In the genomic region with DNA sequence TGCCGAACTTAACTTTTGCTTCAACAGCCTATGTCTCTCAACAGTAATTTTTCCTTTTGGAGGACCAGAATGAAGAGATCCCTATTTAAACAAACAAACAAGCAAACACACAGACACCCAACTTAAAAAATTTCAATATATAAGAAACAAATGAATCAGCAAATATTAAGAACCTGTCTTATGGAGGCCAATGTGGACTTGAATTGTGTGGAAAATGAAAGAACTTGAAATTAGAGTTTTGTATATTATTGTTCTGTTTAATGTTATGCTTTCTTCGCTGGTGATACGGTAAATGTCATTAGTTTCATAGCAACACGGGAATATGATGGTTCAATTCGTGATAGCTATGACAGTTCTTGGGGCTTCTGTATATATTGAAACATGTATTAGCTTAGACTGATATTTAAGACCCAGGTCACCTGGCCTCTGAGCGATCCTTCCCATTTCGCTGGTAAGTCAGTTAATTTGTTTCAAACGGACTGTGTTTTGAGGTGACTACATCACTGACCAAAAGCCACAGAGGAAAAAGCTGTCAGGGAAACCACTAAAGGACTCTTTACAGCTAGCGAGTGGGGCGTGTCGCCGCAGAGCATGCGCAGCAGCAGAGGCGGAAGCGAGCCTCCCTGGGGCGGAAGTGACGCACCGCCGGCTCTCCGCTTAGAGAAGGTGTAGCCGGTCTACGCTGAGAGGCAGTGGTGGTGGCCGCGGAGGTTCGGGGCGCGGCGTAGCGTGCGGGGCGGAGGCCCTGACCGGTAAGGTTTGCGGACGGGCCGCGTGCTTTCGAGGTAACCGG, we compare ENCODE assay signal across 8 mouse cellular contexts. TPM values are rescaled to one million over a fixed set of nuclear protein-coding genes. Genes with fewer than 3 reads are reported as not detected.
DNase-seq lines count a peak whose midpoint lies in the region; ATAC-seq and TF ChIP-seq lines count a peak whose summit lies in the region.

A gene (plus strand): TSS at position 626 of the 793 bp plus-strand sequence.

- 4% methylated on average over 38 of the region's 38 CpGs for WGBS in hindbrain, embryonic 10.5 days
- 3% methylated on average over 38 of the region's 38 CpGs for WGBS in lung, embryonic 15.5 days
- 4% methylated on average over 38 of the region's 38 CpGs for WGBS in olfactory bulb, adult 2 months
- under 1% methylated on average over 38 of the region's 38 CpGs for WGBS in thymus, adult 2 months

- no peak for TF ChIP-seq CTCF in olfactory bulb, adult 2 months (IDR thresholded peaks at IDR 0.05; ENCODE audit: insufficient read depth, low read depth, low read length)
- no peak for TF ChIP-seq CTCF in thymus, adult 2 months (IDR thresholded peaks at IDR 0.05; ENCODE audit: borderline replicate concordance, control insufficient read depth, extremely low read depth, insufficient read depth, low read length, poor library complexity)

- H3K4me1 ChIP-seq in hindbrain, embryonic 10.5 days (replicated peaks): peaks cover 8% of the 10 kb centered on the region
- peaks cover 4% of the 10 kb centered on the region for H3K4me1 ChIP-seq in lung, embryonic 15.5 days
- H3K4me1 ChIP-seq in olfactory bulb, adult 2 months (ENCODE audit: control insufficient read depth, insufficient read depth, low read length): 0 out of 2 replicates have a peak, but pooled peaks cover 2% of the 10 kb centered on the region
- 0 out of 2 replicates have a peak, but pooled peaks cover 4% of the 10 kb centered on the region for H3K4me1 ChIP-seq in thymus, adult 2 months (replicated peaks; ENCODE audit: control insufficient read depth, insufficient read depth, low read length)

- peak within 1 kb of the TSS; percentile 100 for H3K4me3 ChIP-seq in hindbrain, embryonic 10.5 days
- peak within 1 kb of the TSS; percentile 86 for H3K4me3 ChIP-seq in lung, embryonic 15.5 days
- H3K4me3 ChIP-seq in olfactory bulb, adult 2 months (ENCODE audit: insufficient read depth, low read depth, low read length): peak within 1 kb of the TSS; percentile 67
- H3K4me3 ChIP-seq in thymus, adult 2 months (ENCODE audit: control insufficient read depth, insufficient read depth, low read length): peak within 1 kb of the TSS; percentile 92

- ATAC-seq in lung, embryonic 15.5 days (ENCODE audit: borderline replicate concordance, extremely low read depth, low FRiP score, low TSS enrichment): peak; percentile 96

- peak within 1 kb of the TSS; percentile 90 for H3K9ac ChIP-seq in lung, embryonic 15.5 days

- H3K27me3 ChIP-seq in hindbrain, embryonic 10.5 days (ENCODE audit: insufficient read depth, poor library complexity, severe bottlenecking): no peaks in the 10 kb centered on the region
- H3K27me3 ChIP-seq in lung, embryonic 15.5 days: no peaks in the 10 kb centered on the region
- no peaks in the 10 kb centered on the region for H3K27me3 ChIP-seq in thymus, adult 2 months (ENCODE audit: control insufficient read depth, insufficient read depth, low read length)

- DNase-seq in NIH3T3 (ENCODE audit: low read depth): peak; percentile 94
- peak; percentile 93 for DNase-seq in cerebellum, adult 9-11 months
- DNase-seq in frontal cortex, adult 2 months (ENCODE audit: extremely low spot score in 1 of 2, low spot score in 1 of 2): peak; percentile 82 to 94
- DNase-seq in hindbrain, embryonic 10.5 days (ENCODE audit: low spot score): peak; percentile 94
- peak; percentile 85 for DNase-seq in layer of hippocampus, adult 9-10 months (ENCODE audit: low spot score)
- DNase-seq in thymus, adult 2 months: peak; percentile 93

- no peaks in the 10 kb centered on the region for H3K36me3 ChIP-seq in hindbrain, embryonic 10.5 days
- H3K36me3 ChIP-seq in lung, embryonic 15.5 days: no peaks in the 10 kb centered on the region
- H3K36me3 ChIP-seq in thymus, adult 2 months (ENCODE audit: control insufficient read depth, insufficient read depth, low read length): no peaks in the 10 kb centered on the region

- H3K27ac ChIP-seq in hindbrain, embryonic 10.5 days: peak within 1 kb of the TSS; percentile 94
- peak within 1 kb of the TSS; percentile 88 for H3K27ac ChIP-seq in lung, embryonic 15.5 days
- H3K27ac ChIP-seq in olfactory bulb, adult 2 months (ENCODE audit: insufficient read depth, low read depth, low read length): peak within 1 kb of the TSS; percentile 65
- peak within 1 kb of the TSS; percentile 91 for H3K27ac ChIP-seq in thymus, adult 2 months (ENCODE audit: control insufficient read depth, insufficient read depth, low read length)

- TF ChIP-seq POLR2A in olfactory bulb, adult 2 months (IDR thresholded peaks at IDR 0.05; ENCODE audit: insufficient read depth, low read depth, low read length): peak; percentile 79
- peak; percentile 92 for TF ChIP-seq POLR2A in thymus, adult 2 months (IDR thresholded peaks at IDR 0.05; ENCODE audit: control insufficient read depth, extremely low read depth, insufficient read depth, low read length, poor library complexity)

- H3K9me3 ChIP-seq in hindbrain, embryonic 10.5 days: no peaks in the 10 kb centered on the region
- H3K9me3 ChIP-seq in lung, embryonic 15.5 days: no peaks in the 10 kb centered on the region

- peak within 1 kb of the TSS; percentile 60 for H3K4me2 ChIP-seq in lung, embryonic 15.5 days

RNA-seq across cellular contexts. Expression of the gene that starts here (rescaled TPM):
- 94.5 and 99.6 TPM in 2 replicates for polyA plus RNA-seq in frontal cortex, adult 2 months (2012; rRNA removed)
- 107 and 127 TPM in 2 replicates for polyA plus RNA-seq in hindbrain, embryonic 10.5 days (2016; fragmentation: Nextera tagmentation; extraction: Ambion mirVana)
- polyA plus RNA-seq in lung, embryonic 15.5 days (2015; fragmentation: Nextera tagmentation; extraction: Ambion mirVana): 147 TPM in 2 replicates
- 124 TPM in 1 of 2 replicates, not detected in the other for polyA plus RNA-seq in olfactory bulb, adult 2 months (2012; ENCODE audit: insufficient read depth, insufficient read length, low replicate concordance, missing spikeins)
- 40.1 and 46.7 TPM in 2 replicates for polyA plus RNA-seq in thymus, adult 2 months (2012; rRNA removed)

Comparison
In these comparisons a context has a peak if more than half of its experiments do, and no peak if none do; other contexts are left out.
1. Peak in every context shown above with its lines: DNase-seq, ATAC-seq, H3K4me3 ChIP-seq and H3K27ac ChIP-seq.